Mouse (Mus musculus): ENCODE measurements around the gene Sh2d5.
A peak's percentile ranks its signal among the peaks of the same experiment; 100 is the strongest.

Sh2d5 gene

GRCm38 (mm10) chr4:138250088-138250960 is at the start of gene Sh2d5, which contains the start of gene Kif17:
Gene Sh2d5, plus strand, starts transcription at chr4:138250403.
Gene Kif17, plus strand, starts transcription at chr4:138250435.
- DNase-seq (ENCODE audit: low read depth in 1 of 2, low spot score in 2 of 2) = no peak

- DNase-seq (ENCODE audit: low read depth in 1 of 2, low spot score in 2 of 2) = no peak
These were observed 49.4 kb upstream of the Sh2d5 start for GRCm38 (mm10) chr4:138200769-138201168.

GRCm38 (mm10) chr4:138201696-138202095 is 48.5 kb upstream of the Sh2d5 start:
- no peak for DNase-seq (ENCODE audit: low read depth in 1 of 2, low spot score in 2 of 2)

DNA sequence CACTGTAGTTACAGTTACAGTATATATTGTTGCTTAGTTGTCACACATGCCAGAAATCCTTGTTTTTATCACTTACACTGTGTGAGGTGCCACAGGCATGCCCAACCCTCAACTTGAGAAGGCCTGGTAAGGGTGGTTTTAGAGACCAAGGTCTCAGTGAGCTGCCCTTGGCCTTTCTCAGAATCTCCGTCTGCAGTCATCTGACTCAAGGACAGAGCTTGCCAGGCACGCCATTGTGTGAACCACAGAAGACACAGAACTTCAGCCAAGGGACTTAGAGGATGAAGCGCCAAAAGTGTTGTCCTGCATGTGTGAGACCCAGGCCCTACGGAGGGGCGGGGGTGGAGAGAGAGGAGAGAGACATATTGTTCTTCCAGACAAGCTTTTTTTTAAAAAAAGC is 40.1 kb upstream of the Sh2d5 start:
- no peak for DNase-seq (ENCODE audit: low read depth in 1 of 2, low spot score in 2 of 2)

DNA sequence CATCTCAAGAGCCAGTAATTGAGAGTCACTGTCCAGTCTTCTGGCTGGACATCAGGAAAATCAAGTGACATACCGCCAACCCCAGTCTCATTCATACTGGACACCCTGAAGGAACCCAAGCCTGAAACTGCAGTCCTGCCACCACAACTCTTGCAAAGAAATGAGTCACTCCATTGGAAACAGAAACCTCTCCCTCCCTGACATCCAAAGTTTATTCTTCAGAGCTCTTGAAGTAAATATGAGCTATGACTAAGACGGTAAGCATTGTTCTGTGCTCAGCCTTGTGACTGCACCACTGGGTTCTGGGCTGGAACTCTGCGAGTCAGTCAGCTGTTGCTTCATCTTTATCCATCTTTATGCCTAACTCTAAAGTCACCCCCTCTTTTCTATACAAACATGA is 36.3 kb upstream of the Sh2d5 start:
- DNase-seq (ENCODE audit: low read depth in 1 of 2, low spot score in 2 of 2) = no peak

GRCm38 (mm10) chr4:138215671-138216199 is 34.5 kb upstream of the Sh2d5 start:
- DNase-seq (ENCODE audit: low read depth in 1 of 2, low spot score in 2 of 2) = no peak

- DNase-seq (ENCODE audit: low read depth in 1 of 2, low spot score in 2 of 2) = peak; percentile 3 to 14
These were observed 33.9 kb upstream of the Sh2d5 start, which contains the start of gene Hp1bp3 for GRCm38 (mm10) chr4:138216200-138216890. Gene Hp1bp3, plus strand, starts transcription at chr4:138216296.

DNA sequence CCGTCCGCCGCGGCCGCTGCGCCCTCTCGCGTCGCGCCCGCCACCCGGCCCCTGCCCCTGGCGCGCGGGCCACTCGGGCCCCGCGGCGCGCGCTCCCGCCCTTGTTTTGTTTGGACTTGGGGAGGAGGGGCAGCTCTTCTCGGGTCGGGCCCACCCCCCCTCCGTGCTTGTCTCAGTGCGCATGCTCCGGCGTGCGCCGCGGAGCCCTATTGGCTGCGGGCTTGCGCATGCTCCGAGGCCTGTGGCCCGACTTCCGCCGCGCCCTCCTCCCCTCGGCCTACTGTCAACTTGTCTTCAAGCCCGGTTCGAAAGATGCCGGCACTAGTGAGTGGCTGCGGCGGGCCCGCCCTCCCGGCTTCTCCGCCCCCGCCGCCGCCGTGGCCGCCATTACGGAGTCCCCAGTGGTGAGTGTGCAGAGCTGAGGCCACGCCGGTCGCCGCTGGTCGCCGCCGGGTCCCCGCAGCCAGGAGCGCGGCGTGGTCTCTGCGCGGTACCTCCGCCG is 33.3 kb upstream of the Sh2d5 start:
- DNase-seq (ENCODE audit: low read depth in 1 of 2, low spot score in 2 of 2) = peak; percentile 87 to 94

GRCm38 (mm10) chr4:138217441-138217840 is 32.8 kb upstream of the Sh2d5 start:
- peak; percentile 1 to 15 for DNase-seq (ENCODE audit: low read depth in 1 of 2, low spot score in 2 of 2)

- no peak for DNase-seq (ENCODE audit: low read depth in 1 of 2, low spot score in 2 of 2)
These were observed 32.1 kb upstream of the Sh2d5 start for GRCm38 (mm10) chr4:138217951-138218685.

- DNase-seq (ENCODE audit: low read depth in 1 of 2, low spot score in 2 of 2) = no peak
These were observed 30.9 kb upstream of the Sh2d5 start for GRCm38 (mm10) chr4:138219331-138219730.

- no peak for DNase-seq (ENCODE audit: low read depth in 1 of 2, low spot score in 2 of 2)
These were observed 29.4 kb upstream of the Sh2d5 start for GRCm38 (mm10) chr4:138220761-138221160.

- DNase-seq (ENCODE audit: low read depth in 1 of 2, low spot score in 2 of 2) = no peak
These were observed 28.8 kb upstream of the Sh2d5 start for GRCm38 (mm10) chr4:138221406-138221805.

DNA sequence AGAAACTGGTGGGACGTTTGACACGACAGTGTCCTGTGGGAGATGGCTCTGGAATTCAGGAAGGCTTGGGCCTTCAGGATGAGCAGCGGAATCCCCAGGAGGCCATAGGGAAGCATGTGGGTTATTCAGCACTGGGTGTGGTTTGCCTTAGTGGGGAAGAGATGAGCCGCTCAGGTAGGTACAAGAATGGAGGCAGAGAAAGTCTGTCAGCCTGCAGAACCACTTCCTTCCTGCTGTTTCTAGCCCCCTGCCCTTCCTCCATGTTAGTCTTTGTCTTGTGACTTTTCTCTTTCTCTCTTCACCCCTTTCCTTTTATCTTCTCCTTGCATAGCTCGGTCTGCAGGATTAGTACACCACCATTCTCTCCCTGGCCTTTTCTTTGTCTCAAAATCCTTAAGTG is 27.8 kb upstream of the Sh2d5 start:
- DNase-seq (ENCODE audit: low read depth in 1 of 2, low spot score in 2 of 2) = no peak

- no peak for DNase-seq (ENCODE audit: low read depth in 1 of 2, low spot score in 2 of 2)
These were observed 26.6 kb upstream of the Sh2d5 start for GRCm38 (mm10) chr4:138223623-138224022.

DNA sequence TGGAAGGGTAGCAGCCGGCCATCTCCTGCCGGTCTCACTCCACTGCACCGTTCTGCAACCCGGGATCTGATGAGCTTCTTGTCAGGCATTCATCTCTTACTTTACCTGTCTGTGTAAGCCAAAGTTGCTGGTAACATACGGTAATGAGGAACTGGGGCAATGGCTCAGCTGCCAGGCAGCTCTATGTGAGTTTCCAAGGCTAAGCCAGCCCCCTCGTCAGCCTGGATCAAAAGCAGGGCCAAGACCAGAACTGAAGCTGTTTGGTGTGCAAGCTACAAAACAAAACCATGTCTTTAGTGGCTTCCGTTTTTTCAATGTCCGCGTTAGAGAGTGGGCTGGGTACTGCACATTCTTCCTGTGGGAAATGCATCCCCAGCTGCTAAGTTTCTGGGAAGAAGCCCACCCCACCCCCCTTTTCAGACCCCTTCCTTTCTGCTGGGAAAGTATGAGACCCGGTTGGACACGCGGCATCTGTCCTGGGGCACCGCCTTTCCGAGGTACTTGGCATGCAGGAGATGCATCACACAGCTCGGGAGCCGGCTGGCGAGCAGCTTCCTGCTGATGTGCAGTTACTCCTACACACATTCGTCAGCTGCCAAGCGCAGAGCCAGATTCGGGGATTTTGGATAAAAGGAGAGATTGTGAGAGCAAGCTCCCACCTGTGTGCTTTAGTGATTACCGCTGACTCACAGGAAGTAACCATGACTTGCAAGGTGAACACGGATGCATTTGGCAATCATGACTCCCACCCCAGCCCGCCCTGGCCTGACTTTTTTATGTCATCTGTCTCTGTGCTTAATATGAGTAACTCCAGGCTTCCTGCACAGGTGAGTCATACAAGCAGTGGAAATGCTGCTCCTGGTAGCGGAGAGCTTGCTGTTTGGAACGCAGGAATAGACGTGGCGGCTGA is 3.2 kb upstream of the Sh2d5 start:
- no peak for DNase-seq (ENCODE audit: low read depth in 1 of 2, low spot score in 2 of 2)

GRCm38 (mm10) chr4:138251819-138252218 is 1.6 kb downstream of the Sh2d5 start:
- DNase-seq (ENCODE audit: low read depth in 1 of 2, low spot score in 2 of 2) = no peak

GRCm38 (mm10) chr4:138252231-138252630 is 2.0 kb downstream of the Sh2d5 start:
- DNase-seq (ENCODE audit: low read depth in 1 of 2, low spot score in 2 of 2) = no peak

GRCm38 (mm10) chr4:138257116-138257687 is 7.0 kb downstream of the Sh2d5 start:
- no peak for DNase-seq (ENCODE audit: low read depth in 1 of 2, low spot score in 2 of 2)

GRCm38 (mm10) chr4:138258663-138259062 is 8.5 kb downstream of the Sh2d5 start:
- no peak for DNase-seq (ENCODE audit: low read depth in 1 of 2, low spot score in 2 of 2)
